Mouse (Mus musculus) heart, adult 8-10 months (tissue): Measurements from ENCODE around the gene Chrd. TPM values are rescaled to one million over a fixed set of nuclear protein-coding genes. Genes with fewer than 3 reads are reported as not detected.
A peak's percentile ranks its signal among the peaks of the same experiment; 100 is the strongest.

Source experiments
- DNase-seq: peaks from one replicate; pipeline ENCODE4 v3.0.0; 2022; ENCODE audit warnings: low spot score
- total RNA-seq, 4 experiments: library from RNA; stranded (reverse); gene quantifications; 2 replicates each; pipeline ENCODE4 v1.2.4; 2022

Gene Chrd
- total RNA-seq, 4 experiments from 2014 or later, result 1.4 to 3.3 (median 2.9) TPM

GRCm38 (mm10) chr16:20733731-20734730 lies 1.1 kb downstream of the Chrd start, which contains the start of gene Thpo:
Gene Thpo, minus strand, starts transcription at chr16:20734511.
- DNase-seq, result no peak

- no peak for DNase-seq
These were observed 2.7 kb downstream of the Chrd start for GRCm38 (mm10) chr16:20735651-20736050.

- no peak for DNase-seq
These were observed 3.2 kb downstream of the Chrd start for GRCm38 (mm10) chr16:20736168-20736567.

- no peak for DNase-seq
These were observed 3.9 kb downstream of the Chrd start for GRCm38 (mm10) chr16:20736823-20737222.

DNA sequence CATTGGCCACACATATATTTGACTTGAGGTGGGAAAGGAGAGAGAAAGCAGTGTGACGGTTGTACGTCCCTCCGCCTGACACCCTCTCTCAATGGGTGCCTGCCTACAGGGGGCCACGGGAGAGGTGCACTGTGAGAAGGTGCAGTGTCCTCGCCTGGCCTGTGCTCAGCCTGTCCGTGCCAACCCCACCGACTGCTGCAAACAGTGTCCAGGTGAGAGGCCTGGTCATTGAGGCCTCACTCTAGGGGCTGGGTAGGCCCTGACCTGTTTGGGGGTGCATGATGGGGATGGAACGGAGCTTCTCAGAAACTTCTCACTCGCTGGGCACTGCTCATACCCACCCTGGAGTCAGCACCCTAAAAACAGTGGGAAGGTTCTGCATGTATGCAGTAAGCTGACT lies 6.9 kb downstream of the Chrd start:
- DNase-seq, result no peak

GRCm38 (mm10) chr16:20746641-20747040 lies 13.7 kb downstream of the Chrd start:
- DNase-seq, result peak; percentile 84

DNA sequence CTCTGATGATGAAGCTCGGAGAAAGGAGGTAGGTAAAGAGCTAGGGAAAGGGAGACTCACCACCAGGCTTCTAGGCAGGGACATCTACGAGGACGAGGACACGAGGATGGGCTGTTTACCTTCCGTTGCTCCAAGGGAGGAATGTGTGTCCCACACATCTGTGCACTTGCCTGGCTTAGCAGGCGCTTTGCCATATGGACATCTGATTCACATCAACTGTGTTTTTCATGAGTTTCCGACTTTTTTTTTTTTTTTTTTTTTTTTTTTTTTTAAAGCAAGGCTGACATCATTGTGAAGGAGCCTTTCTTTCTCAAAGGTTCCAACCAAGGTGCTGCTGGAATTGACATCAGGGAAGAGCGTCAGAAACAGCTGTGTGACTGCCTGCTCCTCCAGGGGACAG lies 17.6 kb downstream of the Chrd start:
- no peak for DNase-seq

DNA sequence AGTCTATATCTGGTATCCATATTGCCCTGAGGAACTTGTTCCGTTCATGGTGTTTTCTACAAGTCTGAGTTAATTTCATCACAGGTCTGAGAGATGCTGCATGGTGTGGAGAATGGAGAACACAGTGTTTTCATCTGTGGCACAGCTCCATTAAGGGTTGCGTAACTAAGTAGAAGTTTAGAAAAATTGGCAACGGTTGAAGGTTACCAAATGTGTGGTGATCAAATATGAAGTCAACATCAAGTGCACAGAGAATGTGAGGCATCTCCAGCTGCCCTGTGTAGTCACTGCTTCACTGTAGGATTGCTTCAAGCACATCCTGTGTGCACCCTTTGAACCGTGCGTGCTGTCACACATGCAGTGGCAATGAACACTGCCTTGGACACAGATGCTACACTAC lies 23.1 kb downstream of the Chrd start:
- peak; percentile 77 for DNase-seq

- no peak for DNase-seq
These were observed 24.5 kb downstream of the Chrd start for GRCm38 (mm10) chr16:20757385-20757784.

- peak; percentile 50 for DNase-seq
These were observed 28.8 kb downstream of the Chrd start for GRCm38 (mm10) chr16:20761681-20762080.

DNA sequence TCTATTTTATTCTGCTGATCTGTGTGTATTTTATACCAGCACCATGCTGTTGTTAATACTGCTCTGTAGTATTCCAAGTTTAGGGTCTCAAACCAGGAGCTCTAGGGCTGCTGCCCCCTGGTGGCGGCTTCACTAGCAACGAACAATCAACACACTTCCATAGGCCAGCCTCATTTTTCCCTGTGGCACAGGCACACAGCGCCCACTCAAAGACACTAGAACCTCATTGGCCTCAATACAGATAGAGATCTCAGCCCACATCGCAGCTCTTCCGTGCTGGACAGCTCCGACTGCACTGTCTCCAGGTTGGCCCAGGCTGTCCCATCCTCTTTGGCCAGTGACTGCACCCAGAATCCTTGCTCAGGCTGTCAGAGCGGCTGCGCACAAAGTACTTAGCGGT lies 32.3 kb downstream of the Chrd start:
- no peak for DNase-seq

DNA sequence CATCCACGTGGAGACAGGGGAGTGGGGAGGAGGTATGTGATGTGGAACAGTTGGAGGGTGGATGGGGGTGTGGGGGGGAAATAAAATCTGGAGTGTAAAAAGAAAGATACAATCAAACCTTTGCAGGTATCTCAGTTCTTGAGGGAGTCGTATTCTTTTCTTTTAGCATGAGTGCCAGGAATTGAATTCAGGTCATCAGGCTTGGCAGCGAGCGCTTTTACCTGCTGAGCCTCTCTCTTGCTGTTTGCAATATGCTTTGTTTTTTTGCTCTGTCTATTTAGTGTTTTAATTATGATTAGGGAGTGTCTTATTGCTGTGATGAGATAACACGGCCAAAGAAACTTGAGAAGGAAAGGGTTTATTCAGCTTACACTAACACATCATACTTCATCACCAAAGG lies 42.1 kb downstream of the Chrd start:
- no peak for DNase-seq

GRCm38 (mm10) chr16:20779846-20780245 lies 46.9 kb downstream of the Chrd start:
- DNase-seq, result no peak

- DNase-seq, result no peak
These were observed 48.2 kb downstream of the Chrd start for GRCm38 (mm10) chr16:20781101-20781630.

DNA sequence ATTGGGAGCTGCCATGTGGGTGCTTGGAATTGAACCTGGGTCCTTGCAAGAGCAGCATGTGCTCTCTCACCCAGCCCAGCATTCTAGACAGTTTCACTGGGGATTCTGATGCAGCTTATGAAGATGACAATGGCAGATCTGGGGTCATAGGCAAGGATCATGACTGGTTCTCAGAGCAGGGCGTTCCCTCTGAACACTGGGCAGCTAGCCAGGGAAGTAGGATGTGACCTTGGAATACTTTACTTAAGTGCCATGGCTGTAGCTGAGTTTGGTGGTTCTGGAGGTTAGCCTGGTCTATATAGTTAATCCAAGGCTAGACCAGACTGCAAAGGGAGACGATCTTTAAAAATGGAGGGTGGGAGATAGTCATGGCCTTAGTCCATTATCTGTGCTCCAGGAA lies 51.0 kb downstream of the Chrd start:
- DNase-seq, result no peak

- no peak for DNase-seq
These were observed 51.8 kb downstream of the Chrd start for GRCm38 (mm10) chr16:20784754-20785153.

GRCm38 (mm10) chr16:20786556-20786955 lies 53.6 kb downstream of the Chrd start:
- DNase-seq, result no peak

DNA sequence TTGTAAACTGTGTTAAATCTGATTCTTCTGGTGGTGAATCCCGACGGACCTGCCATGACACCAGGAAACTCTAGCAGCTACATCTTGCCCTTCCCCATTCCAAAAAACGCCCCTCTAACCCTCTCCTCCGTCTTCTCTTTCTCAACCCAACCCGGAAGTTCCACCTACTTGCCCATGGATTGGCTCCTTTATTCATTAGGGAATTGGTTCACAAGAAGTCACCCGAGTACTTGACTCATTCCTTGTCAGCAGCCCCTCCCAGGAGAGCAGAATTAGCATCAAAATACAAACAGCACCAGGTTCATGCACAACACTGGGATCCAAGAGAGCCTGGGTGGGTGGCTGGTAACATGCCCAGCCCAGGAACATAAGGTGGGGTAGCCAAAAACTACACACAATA lies 58.9 kb downstream of the Chrd start:
- no peak for DNase-seq

Other genes starting within 250 kb of the Chrd start
- 10 to 100 TPM; 50.5 to 59.7 (median 55.2) TPM for gene Eif2b5, start 234.3 kb upstream of the Chrd start, total RNA-seq
- gene Dvl3, start 216.1 kb upstream of the Chrd start, total RNA-seq, result 10 to 100 TPM; 45.9 to 51.0 (median 48.2) TPM
- gene Ap2m1, start 197.6 kb upstream of the Chrd start, total RNA-seq, result 100 to 1,000 TPM; 186 to 215 (median 203) TPM
- 10 to 100 TPM; 62.4 to 85.5 (median 78.0) TPM for gene Abcf3, start 184.6 kb upstream of the Chrd start, total RNA-seq
- under 1 TPM in 3 of 4 experiments, not detected in 1; 0.49 to 0.71 (median 0.69) TPM for gene Vwa5b2, start 143.7 kb upstream of the Chrd start, total RNA-seq
- 1 to 10 TPM; 5.9 to 8.2 (median 7.6) TPM for gene Eef1akmt4, start 121.5 kb upstream of the Chrd start, total RNA-seq
- not detected for gene Gm49333, start 121.5 kb upstream of the Chrd start, total RNA-seq
- 10 to 100 TPM in 1 of 4 experiments, 1 to 10 TPM in 3; 7.3 to 11.2 (median 8.9) TPM for gene Alg3, start 121.4 kb upstream of the Chrd start, total RNA-seq
- gene Camk2n2, start 111.8 kb upstream of the Chrd start, total RNA-seq, result 1 to 10 TPM in 3 of 4 experiments, under 1 TPM in 1; 0.79 to 1.7 (median 1.3) TPM
- gene Ece2, start 103.3 kb upstream of the Chrd start, total RNA-seq, result under 1 TPM; 0.63 to 0.90 (median 0.73) TPM
- gene Psmd2, start 81.5 kb upstream of the Chrd start, total RNA-seq, result 100 to 1,000 TPM; 198 to 209 (median 203) TPM
- 100 to 1,000 TPM; 388 to 519 (median 472) TPM for gene Eif4g1, start 64.8 kb upstream of the Chrd start, total RNA-seq
- 10 to 100 TPM; 26.2 to 47.4 (median 33.0) TPM for gene Fam131a, start 39.9 kb upstream of the Chrd start, total RNA-seq
- 10 to 100 TPM in 1 of 4 experiments, 1 to 10 TPM in 3; 7.8 to 11.2 (median 9.1) TPM for gene Polr2h, start 15.5 kb upstream of the Chrd start, total RNA-seq
- 1 to 10 TPM; 1.5 to 3.3 (median 2.1) TPM for gene Clcn2, start 15.4 kb upstream of the Chrd start, total RNA-seq
- under 1 TPM in 3 of 4 experiments, not detected in 1; 0.27 to 0.31 (median 0.28) TPM for gene Thpo, start 1.4 kb downstream of the Chrd start, total RNA-seq